Comparison of ENCODE assay signal across 9 mouse cellular contexts in genomic region chr11:51831962-51832909, GRCm38 (mm10). TPM values are rescaled to one million over a fixed set of nuclear protein-coding genes. Genes with fewer than 3 reads are reported as not detected.
DNase-seq lines count a peak whose midpoint lies in the region; ATAC-seq and TF ChIP-seq lines count a peak whose summit lies in the region.
"Had no signal": no experiment of that assay in that cellular context is flagged by ENCODE, and none has a peak within 500 bp of the region (broad histone marks: within the 10 kb centered on the region; RNA-seq: fewer than 3 reads in every experiment).

No protein-coding gene starts in this region.

- no peaks in the 10 kb centered on the region for H3K9me3 ChIP-seq in hindbrain, embryonic 15.5 days
- H3K9me3 ChIP-seq: heart, embryonic 13.5 days had no signal

- H3K27ac ChIP-seq in kidney, adult 2 months (ENCODE audit: insufficient read depth, low read depth, low read length), result 0 out of 2 replicates have a peak overlapping the region, but pooled peaks have one; percentile 19
- H3K27ac ChIP-seq in hindbrain, embryonic 15.5 days (replicated peaks), result no peak overlapping the region
- H3K27ac ChIP-seq: heart, embryonic 13.5 days had no signal

- no peak for TF ChIP-seq POLR2A in kidney, adult 2 months (IDR thresholded peaks at IDR 0.05; ENCODE audit: low read depth, low read length)

- 54% methylated on average over 4 of the region's 4 CpGs for WGBS in kidney, adult 2 months
- WGBS in hindbrain, embryonic 15.5 days, result 63% methylated on average over 4 of the region's 4 CpGs

- no peak for TF ChIP-seq CTCF in kidney, adult 2 months (conservative IDR thresholded peaks at IDR 0.05; ENCODE audit: insufficient read depth, insufficient read length, low read depth, low read length)

- H3K4me1 ChIP-seq in kidney, adult 2 months (ENCODE audit: control insufficient read depth, insufficient read depth, low read length), result peaks cover 12% of the 10 kb centered on the region; the same call in 1 of the 2 replicates
- peaks cover 8% of the 10 kb centered on the region for H3K4me1 ChIP-seq in hindbrain, embryonic 15.5 days (replicated peaks)

- peak; percentile 90 for DNase-seq in kidney, adult 2 months
- no peak for DNase-seq in kidney, postnatal 4 days
- peak; percentile 96 for DNase-seq in brain, adult 2 months (ENCODE audit: low read depth, low spot score)
- DNase-seq in thymus, postnatal 10 days (ENCODE audit: low spot score in 2 of 2), result no peak
- no peak for DNase-seq in thymus, postnatal 4 days

- peaks cover 3% of the 10 kb centered on the region for H3K36me3 ChIP-seq in kidney, adult 2 months (ENCODE audit: control insufficient read depth, insufficient read depth, low read length)
- H3K36me3 ChIP-seq in hindbrain, embryonic 15.5 days, result no peaks in the 10 kb centered on the region

- H3K9ac ChIP-seq in hindbrain, embryonic 15.5 days, result no peak overlapping the region
- H3K9ac ChIP-seq: heart, embryonic 13.5 days had no signal

- H3K4me3 ChIP-seq in kidney, adult 2 months (ENCODE audit: insufficient read depth, low read depth, low read length), result no peak overlapping the region
- no peak overlapping the region for H3K4me3 ChIP-seq in hindbrain, embryonic 15.5 days
- H3K4me3 ChIP-seq: heart, embryonic 13.5 days had no signal

- H3K27me3 ChIP-seq in kidney, adult 2 months (replicated peaks; ENCODE audit: control insufficient read depth, insufficient read depth, low read length), result no peaks in the 10 kb centered on the region
- H3K27me3 ChIP-seq in hindbrain, embryonic 15.5 days, result no peaks in the 10 kb centered on the region
- H3K27me3 ChIP-seq: heart, embryonic 13.5 days had no signal

- ATAC-seq in CD4-positive, CD25-positive, alpha-beta regulatory T cell, adult 4 months, result peak; percentile 81
- peak; percentile 77 for ATAC-seq in hindbrain, embryonic 15.5 days (ENCODE audit: low FRiP score, low read depth)
- peak; percentile 47; the same call in 1 of the 2 replicates for ATAC-seq in megakaryocyte, adult 5-6 weeks (ENCODE audit: poor library complexity, severe bottlenecking)

- no peak overlapping the region for H3K4me2 ChIP-seq in hindbrain, embryonic 15.5 days
- H3K4me2 ChIP-seq: heart, embryonic 13.5 days had no signal

RNA-seq across cellular contexts. Expression of gene Jade2, which starts 25.2 kb away (rescaled TPM):
- polyA plus RNA-seq in kidney, adult 2 months (2012; rRNA removed), result 13.4 and 13.8 TPM in 2 replicates
- 10 to 100 TPM; 19.9 to 27.8 TPM for polyA plus RNA-seq in CD4-positive, CD25-positive, alpha-beta regulatory T cell, adult 4 months (2017; shearing (Covaris generic))
- polyA plus RNA-seq in hindbrain, embryonic 15.5 days (2015; fragmentation: Nextera tagmentation; extraction: Ambion mirVana), result 0.69 and 0.71 TPM in 2 replicates
- total RNA-seq in megakaryocyte, adult 5-6 weeks (2015), result 1.9 and 2.1 TPM in 2 replicates
- 1.4 and 2.4 TPM in 2 replicates for total RNA-seq in megakaryocyte, adult 5-6 weeks (2017)

Comparison
In these comparisons a context has a peak if more than half of its experiments do, and no peak if none do; other contexts are left out.
1. DNase-seq: peak in kidney, adult 2 months (single experiment) and brain, adult 2 months (single experiment); none in kidney, postnatal 4 days (0 of 2), thymus, postnatal 10 days (0 of 2) and thymus, postnatal 4 days (single experiment).
2. Peak in every context shown above with its lines, with median percentiles within 50 percentile points of each other: ATAC-seq.